Mouse (Mus musculus) spleen, adult 2 months (tissue): ENCODE measurements at regions not wholly inside any gene's neighbourhood (a gene's known extent, or its start where the extent isn't known, plus 50 kb on each side); places are given as distances from the start of the nearest gene placed in this dataset.

Experiments used
- CTCF ChIP-seq: fragments of 200-500 bp; IDR thresholded peaks from 2 replicates; pipeline ENCODE4 v1.5.1; 2011; ENCODE audit warnings: mild to moderate bottlenecking, inconsistent platforms; ENCODE audit not compliant: insufficient read depth, insufficient read length, insufficient replicate concordance; ENCODE audit errors: extremely low read depth
- POLR2A ChIP-seq: fragments of 200-500 bp; IDR thresholded peaks from 2 replicates; pipeline ENCODE4 v1.6.1; 2011; ENCODE audit warnings: low read depth, low read length, inconsistent platforms

DNA sequence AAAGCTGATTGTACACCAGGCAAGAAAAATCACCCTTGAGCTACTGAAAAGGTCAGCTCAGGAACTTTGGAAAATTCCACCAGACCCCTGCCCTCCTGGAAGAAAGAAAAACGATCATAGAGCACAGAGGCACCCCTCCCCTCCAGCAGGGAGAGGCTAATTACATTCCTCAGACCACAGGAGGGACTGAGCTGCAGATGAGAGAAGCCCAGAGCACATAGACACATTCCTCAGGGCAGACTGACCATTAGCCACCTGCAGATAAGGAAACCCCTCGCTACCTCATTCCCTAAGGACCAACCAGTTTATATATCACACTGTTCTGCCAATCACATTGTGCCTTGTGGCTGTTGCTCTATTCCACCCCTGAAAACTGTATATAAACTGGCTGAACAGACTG lies 230.3 kb downstream of the Parp8 start:
- TF ChIP-seq POLR2A (no peak), CTCF (no peak)
